Mouse (Mus musculus) right cerebral cortex, postnatal 10 days (tissue): ENCODE data around the gene Ncoa7.

ENCODE experiments used
- DNase-seq, 2 experiments: peaks; one replicate each; pipeline ENCODE4 v3.0.0; 2021; ENCODE audit warnings: low spot score in 2 of 2

Ncoa7 gene

DNA sequence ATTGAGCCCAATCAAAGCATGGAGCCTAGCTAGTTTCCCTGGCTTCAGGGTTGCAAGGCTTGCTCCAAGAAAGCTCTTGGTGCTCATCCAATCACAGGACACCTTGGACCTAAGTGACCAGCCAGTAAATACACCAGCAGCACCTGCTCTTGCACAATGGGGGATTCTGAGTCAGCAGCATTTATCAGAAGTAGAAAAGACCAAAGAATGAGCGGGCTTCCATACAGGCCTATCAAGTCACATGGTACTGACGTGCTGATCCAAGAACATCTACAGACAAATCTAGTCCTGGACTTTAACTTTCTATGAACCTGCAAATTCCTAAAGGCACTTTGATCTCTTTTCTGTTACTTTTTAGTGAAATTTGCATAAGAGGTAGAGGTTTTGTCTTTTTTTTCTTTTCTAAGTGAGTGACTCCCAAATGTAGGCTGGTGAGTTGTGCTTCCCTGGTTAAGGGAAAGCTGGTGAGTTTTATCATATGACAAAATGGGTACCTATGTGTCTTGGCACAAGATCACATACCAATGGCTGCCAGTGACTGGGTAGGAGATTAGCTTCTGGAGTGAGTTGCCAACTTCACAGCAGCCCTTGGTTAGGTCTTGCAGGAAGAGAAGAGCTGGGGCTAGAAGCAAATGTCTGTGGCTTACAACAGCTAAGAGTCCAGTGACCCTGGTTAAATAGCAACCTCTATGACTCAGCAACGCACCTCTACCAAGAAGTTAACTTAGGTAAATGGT lies 57.7 kb downstream of the Ncoa7 start:
- no peak for DNase-seq

DNA sequence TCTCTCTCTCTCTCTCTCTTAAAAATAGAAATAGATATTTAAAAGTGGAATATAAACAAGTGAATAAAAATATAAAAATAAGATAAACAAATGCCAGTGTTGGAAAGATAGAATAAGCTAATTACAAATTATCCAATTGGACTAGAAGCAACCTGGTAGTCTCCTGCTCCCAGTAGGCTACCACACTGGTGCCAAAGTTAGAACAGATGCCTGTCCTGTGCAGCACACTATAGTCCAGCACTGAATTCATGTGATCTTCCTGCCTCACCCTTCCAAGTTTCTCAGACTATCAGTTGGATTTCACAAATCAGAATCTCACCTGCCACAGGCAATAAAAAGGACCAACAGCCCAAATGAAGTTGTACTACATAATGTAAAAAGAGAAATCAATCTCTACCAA lies 59.9 kb downstream of the Ncoa7 start:
- DNase-seq: no peak

- no peak for DNase-seq
These were observed 64.7 kb downstream of the Ncoa7 start for GRCm38 (mm10) chr10:30738403-30738802.

DNA sequence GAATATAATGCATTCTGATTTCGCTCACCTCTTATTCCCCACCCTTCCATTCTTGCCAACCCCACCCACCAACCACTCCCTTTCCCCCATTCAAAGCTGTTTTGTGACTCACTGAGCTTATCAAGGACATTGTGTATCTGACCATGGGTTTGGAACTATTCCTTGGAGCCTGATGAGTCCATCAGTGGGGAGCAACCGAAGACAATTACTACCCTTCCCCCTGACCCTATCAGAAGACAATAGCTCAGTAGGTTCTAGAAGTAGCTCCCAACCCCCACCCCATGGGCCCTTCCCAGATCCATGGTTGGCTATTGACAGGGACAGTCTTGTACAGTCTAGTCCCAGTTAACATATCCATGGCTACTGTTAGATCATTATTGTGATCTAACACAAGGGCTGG lies 65.8 kb downstream of the Ncoa7 start:
- DNase-seq: no peak

DNA sequence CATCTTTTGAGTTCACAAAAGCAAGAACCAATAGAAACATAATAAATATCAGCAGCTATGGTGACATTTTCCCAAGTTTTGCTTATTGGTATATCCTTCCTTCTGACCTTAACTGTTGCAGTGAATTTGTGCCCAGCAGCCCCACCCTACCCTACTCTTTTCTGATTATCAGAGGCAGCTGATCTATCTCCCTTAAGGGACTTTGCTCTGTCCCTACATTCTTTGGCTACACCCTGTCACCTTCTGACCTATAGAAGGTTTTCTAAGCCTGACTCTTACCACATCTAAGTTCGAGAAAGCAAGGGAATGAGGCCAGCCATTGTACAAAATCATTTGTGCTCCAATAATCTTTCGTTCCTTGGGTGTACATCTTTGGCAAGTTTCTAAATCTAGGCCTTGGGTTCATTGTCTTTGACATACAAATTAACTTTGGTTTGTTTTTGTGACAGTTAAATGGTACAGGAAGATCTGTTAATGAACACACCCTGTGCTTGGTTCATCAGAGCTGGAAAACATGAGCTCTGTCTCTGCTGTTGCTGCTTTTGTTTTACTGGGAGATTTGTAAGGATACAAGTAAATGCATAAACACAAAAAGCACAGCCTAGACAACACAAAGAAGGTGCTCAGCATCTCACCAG lies 69.9 kb downstream of the Ncoa7 start:
- no peak for DNase-seq

GRCm38 (mm10) chr10:30731321-30731914 lies 71.7 kb downstream of the Ncoa7 start:
- DNase-seq: no peak

DNA sequence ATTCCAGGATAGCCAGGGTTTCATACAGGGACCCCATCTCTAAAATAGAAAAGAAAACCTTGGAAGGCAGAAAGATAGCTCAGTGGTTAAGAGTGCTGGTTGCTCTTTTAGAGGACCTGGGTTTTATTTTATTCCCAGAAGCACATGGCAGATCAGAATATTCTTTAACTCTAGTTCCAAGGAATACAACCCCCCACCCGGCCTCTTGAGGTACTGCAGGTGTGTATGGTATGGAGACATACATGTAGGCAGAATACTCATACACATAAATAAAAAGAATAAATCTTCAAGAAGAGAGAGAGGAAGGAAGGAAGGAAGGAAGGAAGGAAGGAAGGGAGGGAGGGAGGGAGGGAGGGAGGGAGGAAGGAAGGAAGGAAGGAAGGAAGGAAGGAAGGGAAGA lies 72.3 kb downstream of the Ncoa7 start:
- DNase-seq: no peak

GRCm38 (mm10) chr10:30729157-30730096 lies 73.7 kb downstream of the Ncoa7 start:
- no peak for DNase-seq

GRCm38 (mm10) chr10:30723014-30723413 lies 80.1 kb downstream of the Ncoa7 start:
- DNase-seq: no peak

GRCm38 (mm10) chr10:30720556-30720955 lies 82.6 kb downstream of the Ncoa7 start:
- no peak for DNase-seq

- DNase-seq: no peak
These were observed 83.2 kb downstream of the Ncoa7 start for GRCm38 (mm10) chr10:30719947-30720346.

DNA sequence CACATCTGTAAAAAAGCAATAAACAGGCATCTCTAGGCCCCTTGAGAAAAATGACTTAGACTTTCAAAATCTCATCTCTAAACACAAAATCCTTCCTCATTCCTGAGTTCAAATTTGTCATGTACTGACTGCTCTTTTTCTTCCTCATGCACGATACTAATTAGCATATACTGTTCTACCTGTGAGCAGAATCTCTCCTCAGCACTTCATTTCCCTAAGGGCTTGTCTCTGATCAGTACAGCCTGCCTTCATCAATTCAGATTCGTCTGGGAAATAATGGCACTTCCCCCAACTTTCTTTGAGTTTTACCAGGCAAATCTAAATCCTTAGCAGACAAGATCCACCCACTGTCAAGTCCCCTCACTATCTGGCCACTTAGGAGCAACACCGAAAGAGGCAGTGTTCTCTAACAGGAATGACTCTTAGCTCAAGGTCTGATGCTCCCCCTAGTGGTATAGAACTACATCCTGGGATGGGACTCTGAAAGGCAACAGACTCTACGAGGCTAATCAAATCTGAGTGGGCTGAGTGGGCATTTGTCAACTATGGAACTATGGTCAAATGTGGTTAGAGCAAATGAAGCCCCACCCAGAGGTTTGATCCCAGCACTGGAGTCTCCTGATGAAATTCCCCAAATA lies 84.3 kb downstream of the Ncoa7 start:
- DNase-seq: peak in 1 of 2 experiments; percentile 27

DNA sequence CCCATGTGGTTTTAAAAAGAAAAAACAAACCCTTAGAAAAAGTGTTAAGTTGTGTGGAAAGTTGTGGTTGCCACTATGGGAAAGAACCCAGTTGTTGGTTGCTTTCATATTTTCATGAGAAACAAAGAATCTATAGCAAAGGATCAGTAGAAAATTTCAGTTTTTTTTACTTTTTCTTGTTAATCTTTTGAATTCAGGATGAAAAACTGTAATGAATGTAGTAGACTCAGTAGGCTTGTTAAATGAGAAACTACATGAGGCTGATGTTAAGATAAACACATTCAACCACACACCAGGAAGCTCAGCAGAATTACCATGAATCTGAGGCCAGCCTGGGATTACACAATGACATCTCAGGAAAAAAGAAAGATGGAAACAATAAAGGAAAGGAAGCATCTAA lies 87.0 kb downstream of the Ncoa7 start:
- no peak for DNase-seq

GRCm38 (mm10) chr10:30712540-30712939 lies 90.6 kb downstream of the Ncoa7 start:
- no peak for DNase-seq

GRCm38 (mm10) chr10:30709846-30710403 lies 93.2 kb downstream of the Ncoa7 start:
- DNase-seq: no peak

DNA sequence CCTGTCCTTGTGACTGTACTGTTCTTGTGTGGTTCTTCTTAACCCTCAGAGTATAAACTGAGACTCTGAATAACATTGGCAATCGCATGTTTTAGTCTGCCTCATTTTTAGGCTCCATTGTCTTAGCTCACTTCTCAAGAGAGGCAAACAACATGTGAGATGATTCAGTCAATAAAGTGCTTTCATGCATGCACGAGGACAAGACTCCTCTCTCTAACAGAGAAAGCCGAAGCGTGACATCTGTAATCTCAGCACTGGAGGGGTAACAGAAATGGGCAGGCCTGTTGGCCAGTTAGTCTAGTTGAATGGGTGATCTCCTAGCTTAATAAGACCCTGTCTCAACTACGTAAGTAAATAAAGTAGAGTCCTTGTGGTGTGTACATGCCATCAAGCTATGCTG lies 95.1 kb downstream of the Ncoa7 start:
- DNase-seq: no peak

DNA sequence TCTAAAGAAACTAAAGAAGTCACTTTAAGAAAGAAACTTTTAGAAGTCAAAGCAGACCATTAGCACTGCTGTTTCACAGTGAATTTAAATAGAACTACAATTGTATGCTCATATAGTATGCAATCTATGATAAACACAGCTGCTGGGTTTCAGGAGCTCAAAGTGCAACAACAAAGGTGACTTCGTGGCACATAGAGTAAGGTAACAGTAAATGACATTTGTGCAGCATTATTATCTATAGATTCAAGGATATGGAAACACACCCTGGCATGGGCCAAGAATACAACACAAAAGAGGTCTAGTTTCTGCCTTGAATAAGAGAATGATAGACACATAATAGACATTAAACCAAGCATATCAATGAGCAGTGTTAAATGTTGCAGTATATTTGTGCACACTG lies 100.5 kb downstream of the Ncoa7 start:
- no peak for DNase-seq

DNA sequence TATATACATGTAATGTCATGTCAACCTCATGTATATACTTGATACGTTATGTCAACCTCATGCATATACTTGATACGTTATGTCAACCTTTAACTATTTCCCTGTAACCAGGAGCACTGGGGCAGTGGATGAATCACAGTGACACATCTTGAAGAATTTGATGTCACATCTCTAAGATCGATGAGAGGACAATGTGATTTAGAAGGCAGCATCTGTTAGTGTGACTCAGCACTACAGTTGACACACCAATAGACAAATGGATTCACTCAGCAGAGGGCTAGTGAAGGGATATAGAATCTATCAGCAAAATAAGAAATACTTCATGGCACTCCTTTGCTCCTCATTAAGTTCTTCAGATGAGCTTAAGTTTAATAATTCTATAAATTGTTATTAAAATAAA lies 116.3 kb downstream of the Ncoa7 start:
- no peak for DNase-seq

GRCm38 (mm10) chr10:30683449-30683848 lies 119.7 kb downstream of the Ncoa7 start:
- DNase-seq: no peak

DNA sequence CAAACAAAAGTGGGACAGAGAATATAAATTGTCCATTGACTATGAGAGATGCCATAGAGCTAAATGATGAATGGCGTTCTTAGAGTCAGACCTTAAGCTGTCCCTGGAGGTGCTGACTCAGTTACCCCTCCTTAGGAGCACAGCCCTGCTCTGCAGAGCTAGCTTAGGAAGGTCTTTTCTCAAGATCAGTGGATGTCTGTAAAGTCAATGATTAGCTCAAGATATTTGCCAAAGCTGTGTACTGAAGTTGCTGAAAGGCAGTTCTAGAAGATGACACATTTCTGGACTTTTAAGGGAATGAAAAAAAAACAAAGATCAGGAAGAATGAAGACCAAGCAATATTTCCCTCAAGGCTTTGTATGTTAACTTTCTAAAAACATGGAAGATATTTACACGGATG lies 123.4 kb downstream of the Ncoa7 start:
- DNase-seq: no peak

DNA sequence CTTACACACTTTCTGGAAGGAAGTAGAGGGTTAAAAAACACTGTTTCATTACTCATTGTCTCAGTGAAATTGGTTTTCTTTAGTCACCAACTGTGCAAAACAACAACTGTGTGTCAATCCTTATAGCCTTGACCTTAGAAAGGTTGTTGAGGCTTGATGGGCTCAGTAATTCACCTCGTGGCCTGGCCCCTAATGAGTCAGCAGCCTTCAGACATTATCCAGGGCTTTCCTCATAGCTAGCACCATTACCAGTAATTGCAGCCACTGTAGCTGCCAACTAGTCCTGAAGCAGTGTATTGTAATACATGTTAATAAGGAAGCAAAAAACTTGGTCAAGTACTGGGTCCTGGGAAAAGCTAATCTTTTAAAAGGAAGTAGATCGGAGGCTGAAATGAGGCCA lies 125.1 kb downstream of the Ncoa7 start:
- DNase-seq: no peak
